Mouse (Mus musculus): ENCODE measurements around the gene Nol4l.

The Nol4l gene

GRCm38 (mm10) chr2:153543911-153544730 is 14.3 kb upstream of the Nol4l start:
- DNase-seq (ENCODE audit: extremely low read depth, low read depth, low spot score) = no peak

- DNase-seq (ENCODE audit: extremely low read depth, low read depth, low spot score) = no peak
These were observed 13.3 kb upstream of the Nol4l start for GRCm38 (mm10) chr2:153542936-153543668.

- DNase-seq (ENCODE audit: extremely low read depth, low read depth, low spot score) = no peak
These were observed 9.1 kb upstream of the Nol4l start for GRCm38 (mm10) chr2:153538898-153539297.

DNA sequence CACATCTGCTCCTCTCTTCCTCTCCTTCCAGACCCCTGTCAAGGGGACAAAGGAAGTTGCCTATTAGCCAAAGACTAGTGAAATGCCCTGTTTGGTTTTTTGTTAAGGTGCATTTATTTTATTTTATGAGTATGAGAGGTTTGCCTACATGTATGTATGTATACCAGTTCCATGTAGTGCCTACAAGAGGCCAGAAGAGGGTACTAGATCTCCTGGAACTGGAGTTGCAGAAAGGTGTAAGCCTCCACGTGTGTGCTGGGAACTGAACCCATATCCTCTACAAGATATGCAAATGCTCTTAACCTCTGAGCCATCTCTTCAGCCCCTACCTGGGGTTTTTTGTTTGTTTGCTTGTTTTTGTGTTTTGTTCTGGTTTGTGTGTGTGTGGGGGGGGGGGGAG is 4.2 kb upstream of the Nol4l start:
- DNase-seq (ENCODE audit: extremely low read depth, low read depth, low spot score) = no peak

GRCm38 (mm10) chr2:153530948-153531347 is 1.2 kb upstream of the Nol4l start:
- no peak for DNase-seq (ENCODE audit: extremely low read depth, low read depth, low spot score)

DNA sequence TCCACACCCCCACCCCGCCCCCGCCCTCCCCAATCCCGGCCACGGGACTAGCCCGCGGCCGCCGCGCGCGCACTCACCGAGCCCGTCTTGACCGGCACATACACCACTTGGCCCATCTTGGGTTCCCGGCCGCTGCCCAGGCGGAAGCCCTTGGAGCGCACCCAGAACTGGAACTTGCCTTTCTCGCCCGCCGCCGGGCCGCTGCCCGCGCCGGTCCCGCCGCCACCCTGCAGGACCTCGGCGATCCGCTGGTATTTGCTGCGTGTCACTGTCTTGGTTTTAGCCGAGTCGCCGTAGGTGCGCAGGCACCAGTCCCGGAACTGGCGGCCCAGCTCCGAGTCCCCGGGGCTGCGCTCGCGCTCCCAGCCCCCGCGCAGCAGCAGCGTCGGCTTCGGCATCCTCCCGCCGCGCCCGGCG is 398 bp downstream of the Nol4l start:
- no peak for DNase-seq (ENCODE audit: extremely low read depth, low read depth, low spot score)

DNA sequence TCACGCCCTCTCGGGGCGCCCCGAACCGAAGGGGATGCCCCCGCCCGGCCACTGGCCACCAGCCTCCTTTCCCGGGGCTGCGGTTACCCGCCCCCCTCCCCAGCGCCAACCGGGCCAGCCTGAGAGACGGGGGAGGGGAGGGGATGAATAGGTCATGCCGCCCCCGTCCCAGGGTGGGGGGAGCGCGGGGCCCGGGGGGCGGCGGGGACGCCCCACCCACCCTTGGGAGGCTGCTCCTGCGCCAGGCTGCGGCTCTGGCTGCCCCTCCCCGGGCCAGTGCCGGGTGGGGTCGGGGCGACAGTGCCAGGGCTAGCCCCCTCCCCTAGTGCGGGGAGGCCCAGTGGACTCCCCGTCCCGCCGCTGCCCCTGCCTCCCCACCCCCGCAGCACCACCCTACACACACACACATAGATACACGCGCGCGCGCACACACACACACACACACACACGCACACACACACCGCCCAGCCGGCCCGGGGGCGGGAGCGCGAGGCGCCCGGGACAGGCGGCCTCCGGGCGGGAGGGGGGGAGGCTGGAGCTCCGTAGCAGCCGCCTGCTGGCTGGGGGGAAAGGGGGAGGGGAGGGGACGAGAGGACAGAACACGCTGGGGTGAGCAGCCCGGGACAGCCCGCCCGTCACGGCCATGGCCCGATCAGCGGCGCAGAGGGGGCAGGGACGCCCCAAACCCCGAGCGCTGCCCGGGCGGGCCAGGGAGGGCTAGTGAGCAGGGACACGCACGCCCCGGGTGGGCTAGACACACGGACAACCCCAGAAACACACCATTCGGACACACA is 1.0 kb downstream of the Nol4l start:
- DNase-seq (ENCODE audit: extremely low read depth, low read depth, low spot score) = no peak

DNA sequence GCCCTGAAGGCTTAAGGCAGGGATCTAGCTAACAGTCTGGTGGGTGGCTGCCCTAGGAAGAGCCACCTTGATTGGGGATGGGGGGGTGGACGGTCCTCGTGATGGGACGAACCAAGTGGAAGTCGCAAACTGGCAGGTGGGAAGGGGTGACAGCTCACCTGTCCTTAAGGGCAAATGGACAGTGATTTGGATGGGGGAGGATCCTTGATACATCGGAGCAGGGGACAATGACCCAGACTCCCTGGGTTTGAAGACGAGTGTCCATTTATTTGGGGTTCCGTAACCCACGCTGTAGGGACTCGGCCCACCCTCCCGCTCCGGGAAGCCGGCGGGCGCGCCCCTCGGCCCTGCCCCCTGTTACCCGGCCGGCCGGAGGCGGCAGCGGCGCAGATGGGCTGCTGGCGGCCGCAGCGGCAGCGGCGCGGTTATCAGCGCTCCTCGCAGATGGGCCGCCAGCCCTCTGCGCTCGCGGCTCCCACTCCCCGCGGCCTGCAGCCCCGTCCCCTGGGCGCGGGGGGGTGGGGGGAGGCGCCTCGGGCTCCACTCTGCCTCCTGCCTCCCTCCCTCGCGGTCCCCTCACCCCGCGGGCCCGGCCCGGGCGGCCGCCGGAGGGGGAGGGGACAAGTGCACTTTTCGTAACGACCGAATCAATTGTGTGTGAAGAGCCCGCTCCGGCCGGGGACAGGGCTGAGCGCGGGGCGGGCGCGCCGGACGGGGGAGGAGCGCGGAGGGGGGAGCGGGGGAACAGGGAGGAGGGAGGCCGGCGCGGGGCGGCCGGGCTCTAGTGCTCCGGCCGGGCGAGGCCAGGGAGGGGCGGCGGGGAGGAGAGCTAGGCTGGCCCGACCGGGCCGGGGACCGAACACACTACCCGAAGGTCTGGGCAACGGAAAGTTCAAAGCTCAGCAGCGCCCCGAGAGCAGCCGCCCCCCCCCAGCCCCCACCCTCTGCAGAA is 1.9 kb downstream of the Nol4l start:
- no peak for DNase-seq (ENCODE audit: extremely low read depth, low read depth, low spot score)

- no peak for DNase-seq (ENCODE audit: extremely low read depth, low read depth, low spot score)
These were observed 2.8 kb downstream of the Nol4l start for GRCm38 (mm10) chr2:153526850-153527530.

- no peak for DNase-seq (ENCODE audit: extremely low read depth, low read depth, low spot score)
These were observed 3.9 kb downstream of the Nol4l start for GRCm38 (mm10) chr2:153525906-153526311.

- no peak for DNase-seq (ENCODE audit: extremely low read depth, low read depth, low spot score)
These were observed 5.0 kb downstream of the Nol4l start for GRCm38 (mm10) chr2:153524727-153525126.

DNA sequence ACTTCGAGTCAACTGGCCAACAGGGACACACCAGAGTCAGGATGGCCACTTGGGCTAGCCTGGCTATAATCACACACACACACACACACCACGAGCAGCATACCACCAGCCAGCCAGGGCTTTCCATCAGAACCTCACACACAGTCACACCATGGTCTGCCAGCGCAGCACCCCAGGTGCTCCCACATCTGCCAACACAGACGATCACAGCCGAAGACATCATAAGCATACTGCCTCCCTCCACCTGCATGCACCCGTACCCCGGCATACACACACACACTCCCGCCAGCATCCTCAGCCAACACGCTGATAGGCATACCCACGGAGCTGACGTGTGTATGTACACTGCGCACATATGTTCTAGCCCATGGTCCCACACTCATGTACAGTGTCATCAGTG is 6.1 kb downstream of the Nol4l start:
- no peak for DNase-seq (ENCODE audit: extremely low read depth, low read depth, low spot score)

DNA sequence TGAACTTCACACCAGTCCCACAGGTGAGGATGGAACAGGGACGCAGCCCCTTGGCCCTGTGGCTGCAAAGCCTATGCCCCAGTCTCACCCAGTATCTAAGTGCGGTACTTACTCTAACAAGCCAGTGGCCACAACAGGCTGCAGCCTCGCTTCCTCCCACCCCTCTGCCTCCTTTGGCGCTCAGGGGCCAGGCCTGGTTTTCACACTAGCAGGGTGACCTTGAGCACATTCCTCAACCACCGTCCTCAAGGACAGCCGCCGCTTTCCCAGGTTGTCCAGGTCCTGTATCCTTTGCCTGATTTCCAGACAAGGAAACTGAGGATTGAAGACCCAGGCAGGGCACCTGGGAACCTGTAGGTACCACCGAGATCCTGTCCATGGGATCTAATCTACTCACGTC is 6.6 kb downstream of the Nol4l start:
- no peak for DNase-seq (ENCODE audit: extremely low read depth, low read depth, low spot score)

- DNase-seq (ENCODE audit: extremely low read depth, low read depth, low spot score) = no peak
These were observed 7.5 kb downstream of the Nol4l start for GRCm38 (mm10) chr2:153522270-153522669.

DNA sequence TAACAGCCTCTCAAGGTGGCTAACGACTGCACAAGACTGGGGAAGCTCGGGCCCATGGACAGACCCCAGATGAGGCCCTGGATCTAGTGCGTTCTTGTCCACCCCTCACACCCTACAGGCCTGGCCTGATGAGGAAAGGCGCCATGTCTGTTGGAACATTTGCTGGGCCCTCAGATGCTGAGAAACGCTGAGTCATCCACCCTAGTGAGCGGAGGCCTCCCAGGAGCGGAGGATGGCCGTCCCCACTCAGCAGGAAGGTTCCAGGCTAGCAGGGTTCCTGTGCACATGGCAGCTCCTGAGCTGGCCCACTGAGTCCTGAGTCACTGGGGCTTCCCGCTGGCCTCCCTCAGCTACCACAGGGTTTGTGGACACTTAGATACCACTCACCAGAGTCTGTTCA is 9.7 kb downstream of the Nol4l start:
- no peak for DNase-seq (ENCODE audit: extremely low read depth, low read depth, low spot score)

DNA sequence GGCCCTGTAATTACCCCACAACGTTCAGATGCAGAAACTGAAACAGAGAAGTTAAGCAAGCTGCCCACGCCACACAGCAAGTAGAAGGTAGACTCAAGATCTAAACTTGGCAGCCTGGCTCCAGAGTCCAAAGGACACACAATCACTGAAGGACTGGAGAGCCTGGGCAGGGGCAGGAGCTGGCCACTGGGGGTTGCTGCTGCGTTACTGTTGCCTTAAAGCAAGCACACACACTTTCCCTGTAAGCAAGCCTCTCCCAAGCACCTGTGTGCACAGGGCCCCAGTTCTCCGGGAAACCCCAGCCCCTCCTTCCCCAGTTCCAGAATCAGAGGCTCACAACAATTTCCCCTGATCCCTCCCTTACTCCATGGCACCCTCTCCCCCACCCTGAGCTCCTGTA is 12.8 kb downstream of the Nol4l start:
- DNase-seq (ENCODE audit: extremely low read depth, low read depth, low spot score) = no peak

- DNase-seq (ENCODE audit: extremely low read depth, low read depth, low spot score) = no peak
These were observed 14.2 kb downstream of the Nol4l start for GRCm38 (mm10) chr2:153515582-153515981.

GRCm38 (mm10) chr2:153514497-153515380 is 15.0 kb downstream of the Nol4l start:
- DNase-seq (ENCODE audit: extremely low read depth, low read depth, low spot score) = no peak

GRCm38 (mm10) chr2:153513983-153514382 is 15.8 kb downstream of the Nol4l start:
- DNase-seq (ENCODE audit: extremely low read depth, low read depth, low spot score) = no peak
